Mouse (Mus musculus) limb, embryonic 13.5 days (tissue): ENCODE data around the gene Mettl23. TPM values are rescaled to one million over a fixed set of nuclear protein-coding genes. Genes with fewer than 3 reads are reported as not detected.
A peak's percentile ranks its signal among the peaks of the same experiment; 100 is the strongest.
"Not testable (repeated sequence)": the region's sequence is repeated elsewhere in the genome, so short reads cannot be mapped to it uniquely, and the experiment has no call there.

Experiments
- ATAC-seq: fragments of 200-750 bp; cut with Nextera tagmentation; 2 replicates; pipeline ENCODE4 v1.8.0; 2017; ENCODE audit warnings: low read depth, moderate number of reproducible peaks, moderate TSS enrichment; ENCODE audit not compliant: low FRiP score
- H3K27ac ChIP-seq: fragments of 300-500 bp; sonication (generic); 2 replicates; pipeline ENCODE4 v1.5.1; 2015; ENCODE audit warnings: inconsistent platforms, mild to moderate bottlenecking, moderate library complexity
- H3K27me3 ChIP-seq: fragments of 300-500 bp; sonication (generic); 2 replicates; pipeline ENCODE4 v1.6.1; 2015; ENCODE audit warnings: mild to moderate bottlenecking, inconsistent platforms
- H3K36me3 ChIP-seq: fragments of 300-500 bp; sonication (generic); 2 replicates; pipeline ENCODE4 v1.6.1; 2015; ENCODE audit warnings: inconsistent platforms, mild to moderate bottlenecking, moderate library complexity
- H3K4me1 ChIP-seq: fragments of 300-500 bp; sonication (generic); 2 replicates; pipeline ENCODE4 v1.6.1; 2015; ENCODE audit warnings: inconsistent platforms
- H3K4me2 ChIP-seq: fragments of 300-500 bp; sonication (generic); replicated peaks from 2 replicates; pipeline ENCODE4 v1.6.1; 2015; ENCODE audit warnings: inconsistent platforms, mild to moderate bottlenecking, moderate library complexity
- H3K4me3 ChIP-seq: fragments of 300-500 bp; sonication (generic); 2 replicates; pipeline ENCODE4 v1.5.1; 2015; ENCODE audit warnings: moderate library complexity, mild to moderate bottlenecking, inconsistent platforms
- H3K9ac ChIP-seq: fragments of 300-500 bp; sonication (generic); 2 replicates; pipeline ENCODE4 v1.6.1; 2015; ENCODE audit warnings: mild to moderate bottlenecking, inconsistent platforms
- H3K9me3 ChIP-seq: fragments of 300-500 bp; sonication (generic); 2 replicates; pipeline ENCODE4 v1.6.1; 2016; ENCODE audit warnings: inconsistent platforms
- WGBS: fragments of 180-500 bp; shearing (Covaris S2); methylation state at CpG from one replicate; pipeline ENCODE4 v1.1.7; 2015; 5-methylcytosine and 5-hydroxymethylcytosine counted together
- polyA plus RNA-seq: library from polyadenylated mRNA; unstranded; fragments of >200 nt; fragmentation: Nextera tagmentation; extraction: Ambion mirVana; gene quantifications from 2 replicates; pipeline ENCODE4 v1.2.1, GENCODE M21; 2015

Mettl23 gene
- polyA plus RNA-seq, 1 experiment from 2014 or later = 72.2 TPM

DNA sequence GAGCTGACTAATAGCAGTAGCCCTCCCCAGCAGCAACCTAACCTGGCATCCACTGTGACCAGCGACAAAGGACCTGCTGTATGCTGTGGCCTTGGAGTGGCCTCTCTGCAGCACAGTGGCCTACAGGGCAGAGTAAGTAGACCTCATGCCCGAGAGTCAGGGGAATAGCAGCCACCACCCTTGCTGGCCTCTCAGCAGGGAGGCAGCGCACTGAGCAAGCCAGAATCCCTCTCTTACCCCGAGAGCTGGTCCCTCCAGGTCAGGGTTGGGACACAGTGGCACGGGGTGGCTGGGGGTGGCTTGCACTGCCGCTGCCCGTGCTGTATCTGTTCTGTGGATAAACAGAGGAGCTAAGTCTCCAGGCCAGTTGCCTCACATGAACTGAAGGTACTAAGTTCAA is 3.5 kb upstream of the Mettl23 start:
- Histone ChIP-seq H3K9me3 (no peaks in the 10 kb centered on the region), H3K4me1 (peaks cover 35% of the 10 kb centered on the region), H3K4me3 (no peak overlapping the region; the same call in 1 of the 2 replicates), H3K9ac (peak overlapping the region; percentile 13; the same call in 1 of the 2 replicates), H3K27ac (no peak overlapping the region), H3K4me2 (peak overlapping the region; percentile 90), H3K36me3 (peaks cover 66% of the 10 kb centered on the region), H3K27me3 (no peaks in the 10 kb centered on the region)
- 78% methylated on average over 7 of the region's 7 CpGs for WGBS
- ATAC-seq = no peak

- Histone ChIP-seq H3K27ac (no peak overlapping the region), H3K4me3 (peak overlapping the region; percentile 83), H3K36me3 (peaks cover 55% of the 10 kb centered on the region), H3K9me3 (no peaks in the 10 kb centered on the region), H3K4me2 (peak overlapping the region; percentile 90), H3K27me3 (no peaks in the 10 kb centered on the region), H3K9ac (peak overlapping the region; percentile 90), H3K4me1 (peaks cover 39% of the 10 kb centered on the region)
- 85% methylated on average over 4 of the region's 4 CpGs for WGBS
- no peak for ATAC-seq
These were observed 2.3 kb upstream of the Mettl23 start for GRCm38 (mm10) chr11:116840748-116841147.

DNA sequence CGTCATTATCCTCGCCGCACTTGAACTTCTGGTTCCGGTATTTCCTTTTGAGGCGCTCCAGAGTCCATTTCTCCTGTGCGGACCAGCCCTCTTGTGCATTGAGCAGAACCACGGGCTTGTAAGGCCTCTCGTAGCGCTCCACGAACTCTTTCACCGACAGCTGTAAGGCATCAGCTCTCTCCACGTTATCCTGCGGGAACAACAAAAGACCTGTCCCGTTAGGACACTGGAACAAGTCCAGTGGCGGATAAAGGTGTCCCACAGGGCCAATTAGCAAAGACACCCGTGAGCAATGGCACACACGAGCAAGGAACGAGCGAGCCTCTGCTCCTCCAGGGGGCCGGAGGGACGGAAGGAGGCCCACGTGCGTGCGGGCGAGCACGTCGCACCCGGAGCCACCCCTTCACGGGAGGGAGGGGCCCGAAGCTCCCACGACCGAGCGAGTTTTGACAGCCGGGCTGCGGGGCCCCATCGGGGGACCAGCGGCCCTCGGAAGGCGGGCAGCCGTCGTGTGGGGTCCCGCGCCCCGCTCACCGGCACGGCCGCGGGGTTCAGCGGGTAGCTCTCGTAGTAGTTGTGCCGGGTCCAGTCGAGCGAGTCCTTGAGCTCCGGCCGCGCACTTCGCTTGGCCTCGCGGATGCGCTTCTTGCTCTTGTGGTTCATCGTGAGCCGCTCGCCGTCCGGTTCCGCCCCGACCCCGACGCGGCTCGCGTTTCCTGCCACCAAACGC is 382 bp upstream of the Mettl23 start:
- Histone ChIP-seq H3K9ac (peak overlapping the region; percentile 90), H3K27ac (peak overlapping the region; percentile 98), H3K36me3 (peaks cover 44% of the 10 kb centered on the region), H3K4me2 (peak overlapping the region; percentile 90), H3K4me3 (peak overlapping the region; percentile 83), H3K9me3 (no peaks in the 10 kb centered on the region), H3K27me3 (no peaks in the 10 kb centered on the region), H3K4me1 (peaks cover 39% of the 10 kb centered on the region)
- WGBS = under 1% methylated on average over 59 of the region's 73 CpGs
- peak; percentile 69 for ATAC-seq

GRCm38 (mm10) chr11:116846593-116847181 is 3.6 kb downstream of the Mettl23 start:
- Histone ChIP-seq H3K4me3 (no peak overlapping the region), H3K27ac (no peak overlapping the region), H3K36me3 (peaks cover 44% of the 10 kb centered on the region), H3K27me3 (no peaks in the 10 kb centered on the region), H3K4me2 (no peak overlapping the region), H3K9ac (0 out of 2 replicates have a peak overlapping the region, but pooled peaks have one; percentile 15), H3K9me3 (no peaks in the 10 kb centered on the region), H3K4me1 (peaks cover 24% of the 10 kb centered on the region)
- 86% methylated on average over 4 of the region's 4 CpGs for WGBS
- no peak for ATAC-seq

DNA sequence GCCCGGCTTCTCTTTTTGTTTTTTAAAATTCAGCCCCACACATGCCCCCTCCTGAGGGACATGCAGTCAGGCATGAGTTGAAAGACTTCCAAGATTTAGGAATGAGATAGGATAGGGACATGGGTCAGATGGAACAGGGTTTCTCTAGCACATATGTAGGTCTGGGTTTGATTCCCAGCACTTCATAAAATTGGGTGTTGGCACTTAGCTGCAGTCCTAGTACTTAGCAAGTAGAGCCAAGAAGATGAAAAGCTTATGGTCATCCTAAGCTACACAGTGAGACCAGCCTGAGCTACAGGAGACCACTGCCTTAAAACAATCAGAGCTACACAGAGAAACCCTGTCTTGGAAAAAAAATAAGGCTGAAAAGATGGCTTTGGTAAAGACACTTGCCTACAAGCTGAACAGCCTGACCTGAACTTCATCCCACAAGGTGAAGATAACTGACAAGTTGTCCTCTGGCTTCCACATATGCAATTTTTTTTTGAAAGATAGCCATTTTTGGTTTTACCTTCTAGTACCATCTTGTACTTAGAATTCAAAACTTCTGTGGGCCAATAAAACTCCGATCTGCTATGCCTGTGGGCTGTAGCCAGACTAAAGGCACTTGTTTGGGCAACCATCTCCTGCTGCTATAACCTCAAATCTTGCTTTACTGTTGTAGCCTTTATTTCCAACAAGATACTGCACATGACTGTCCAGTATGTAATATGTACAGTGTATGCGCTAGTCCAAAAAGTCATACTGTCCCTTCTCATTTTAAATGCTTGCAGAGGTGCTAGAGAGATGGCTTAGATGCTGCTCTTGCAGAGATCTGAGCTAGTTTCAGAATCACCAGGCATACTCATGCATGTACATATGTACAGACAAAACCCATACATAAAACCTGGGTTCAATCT is 4.4 kb downstream of the Mettl23 start:
- WGBS = 84% methylated on average over 3 of the region's 3 CpGs
- Histone ChIP-seq H3K4me3 (no peak overlapping the region), H3K4me1 (peaks cover 23% of the 10 kb centered on the region), H3K9ac (no peak overlapping the region), H3K4me2 (no peak overlapping the region), H3K27ac (no peak overlapping the region), H3K36me3 (peaks cover 47% of the 10 kb centered on the region), H3K9me3 (no peaks in the 10 kb centered on the region), H3K27me3 (no peaks in the 10 kb centered on the region)
- no peak for ATAC-seq

GRCm38 (mm10) chr11:116848086-116848876 is 5.2 kb downstream of the Mettl23 start:
- H3K9ac ChIP-seq = no peak overlapping the region
- H3K27me3 ChIP-seq = no peaks in the 10 kb centered on the region
- WGBS = 80% methylated on average over 5 of the region's 5 CpGs
- no peak for ATAC-seq
- peaks cover 23% of the 10 kb centered on the region for H3K4me1 ChIP-seq
- H3K9me3 ChIP-seq = no peaks in the 10 kb centered on the region
- H3K27ac ChIP-seq = no peak overlapping the region
- no peak overlapping the region for H3K4me3 ChIP-seq
- peaks cover 47% of the 10 kb centered on the region for H3K36me3 ChIP-seq
- no peak overlapping the region for H3K4me2 ChIP-seq

DNA sequence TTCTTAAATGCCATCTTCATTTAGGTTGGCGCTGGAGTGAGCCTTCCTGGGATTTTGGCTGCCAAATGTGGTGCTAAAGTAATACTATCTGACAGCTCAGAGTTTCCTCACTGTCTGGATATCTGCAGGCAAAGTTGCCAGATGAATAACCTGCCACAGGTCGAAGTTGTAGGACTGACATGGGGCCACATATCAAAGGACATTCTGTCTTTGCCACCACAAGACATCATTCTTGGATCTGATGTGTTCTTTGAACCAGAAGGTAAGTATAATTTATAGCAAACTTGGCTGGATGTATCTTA is 5.8 kb downstream of the Mettl23 start:
- H3K4me1 ChIP-seq = peaks cover 23% of the 10 kb centered on the region
- H3K9me3 ChIP-seq, H3K27me3 ChIP-seq, H3K4me2 ChIP-seq, H3K9ac ChIP-seq, H3K4me3 ChIP-seq, ATAC-seq, H3K27ac ChIP-seq: not testable (repeated sequence)
- WGBS = 80% methylated on average over 2 of the region's 2 CpGs
- H3K36me3 ChIP-seq = peaks cover 47% of the 10 kb centered on the region

DNA sequence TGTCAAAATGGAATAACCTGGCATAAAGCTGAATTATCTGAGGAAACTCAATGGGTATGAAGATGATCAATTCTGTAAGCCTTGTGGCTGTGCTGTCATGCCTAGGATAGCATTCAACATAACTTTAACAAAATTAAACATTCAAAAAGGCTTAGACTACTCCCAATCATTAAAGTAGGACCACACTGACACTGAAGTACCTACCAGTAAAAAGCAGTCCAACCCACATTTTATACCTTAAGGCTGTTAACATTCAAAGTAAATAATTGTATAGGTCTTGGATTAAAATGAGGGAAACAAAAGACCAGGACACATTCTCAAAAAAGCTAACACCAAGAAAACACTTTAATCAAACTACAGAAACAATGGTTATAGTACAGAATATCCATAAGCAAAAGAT is 6.5 kb downstream of the Mettl23 start:
- H3K9ac ChIP-seq = no peak overlapping the region
- no peaks in the 10 kb centered on the region for H3K27me3 ChIP-seq
- H3K9me3 ChIP-seq = no peaks in the 10 kb centered on the region
- no peak overlapping the region for H3K4me3 ChIP-seq
- no peak overlapping the region for H3K4me2 ChIP-seq
- H3K27ac ChIP-seq = no peak overlapping the region
- ATAC-seq = no peak
- H3K36me3 ChIP-seq = peaks cover 47% of the 10 kb centered on the region
- peaks cover 21% of the 10 kb centered on the region for H3K4me1 ChIP-seq

DNA sequence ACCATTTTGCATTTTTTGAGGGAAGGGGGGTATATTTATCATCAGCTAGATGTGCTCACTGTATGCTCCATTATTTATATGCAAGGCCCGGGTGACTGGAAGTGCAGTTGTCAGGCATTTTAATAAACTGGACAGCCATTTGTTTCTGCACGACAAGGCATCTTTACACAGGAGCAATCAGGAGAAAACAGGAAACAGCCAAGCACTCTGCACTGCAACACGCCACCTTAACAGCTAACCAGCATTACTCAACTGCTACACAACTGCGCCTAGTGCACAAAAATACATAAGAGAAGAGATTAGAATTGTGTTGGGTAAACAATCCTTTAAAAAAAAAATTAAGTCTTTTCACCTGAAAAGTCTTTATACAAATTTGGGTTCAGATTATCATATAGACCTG is 7.0 kb downstream of the Mettl23 start:
- Histone ChIP-seq H3K27me3 (no peaks in the 10 kb centered on the region), H3K36me3 (peaks cover 47% of the 10 kb centered on the region), H3K9ac (no peak overlapping the region; the same call in 1 of the 2 replicates), H3K9me3 (no peaks in the 10 kb centered on the region), H3K4me1 (peaks cover 22% of the 10 kb centered on the region), H3K4me2 (peak overlapping the region; percentile 86), H3K4me3 (peak overlapping the region; percentile 94), H3K27ac (no peak overlapping the region)
- 50% methylated on average over 4 of the region's 4 CpGs for WGBS
- no peak for ATAC-seq

DNA sequence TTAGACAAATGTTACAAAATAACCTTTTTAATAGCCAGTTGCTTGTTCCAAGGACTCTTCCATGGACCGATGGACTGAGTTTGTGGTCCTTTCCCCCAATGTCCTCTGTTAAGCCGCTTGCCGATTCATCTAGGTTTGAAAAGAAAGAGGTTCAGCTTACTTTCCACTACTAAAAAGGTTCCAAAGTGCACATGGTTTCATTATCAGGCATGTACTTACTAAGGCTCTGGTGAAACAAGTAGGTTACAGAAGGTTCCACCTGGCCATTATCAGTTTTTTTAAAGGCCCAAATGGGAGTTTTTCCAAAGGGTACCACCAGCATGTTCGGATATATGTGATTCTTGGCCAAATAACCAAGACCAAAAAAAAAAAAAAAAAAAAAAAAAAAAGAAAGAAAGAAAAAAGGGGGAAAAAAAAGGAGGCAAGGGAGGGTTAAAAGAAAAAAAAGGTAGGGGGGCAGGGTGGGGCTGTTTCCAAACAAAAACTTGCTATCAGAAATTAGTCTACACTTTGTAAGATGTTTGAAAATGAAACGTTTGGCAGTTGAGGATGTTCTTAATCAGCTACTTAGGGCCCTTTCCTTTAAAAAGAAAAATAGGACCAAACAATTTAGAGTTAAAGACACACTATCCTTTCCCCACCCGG is 7.9 kb downstream of the Mettl23 start:
- WGBS = 35% methylated on average over 6 of the region's 6 CpGs
- peak overlapping the region; percentile 93 for H3K9ac ChIP-seq
- no peak overlapping the region for H3K27ac ChIP-seq
- H3K36me3 ChIP-seq = peaks cover 46% of the 10 kb centered on the region
- H3K27me3 ChIP-seq = no peaks in the 10 kb centered on the region
- H3K4me3 ChIP-seq = peak overlapping the region; percentile 94
- H3K4me1 ChIP-seq = peaks cover 23% of the 10 kb centered on the region
- peak overlapping the region; percentile 86 for H3K4me2 ChIP-seq
- no peak for ATAC-seq
- H3K9me3 ChIP-seq = no peaks in the 10 kb centered on the region

- peaks cover 45% of the 10 kb centered on the region for H3K36me3 ChIP-seq
- H3K4me2 ChIP-seq = peak overlapping the region; percentile 86
- H3K9ac ChIP-seq = peak overlapping the region; percentile 93
- H3K4me1 ChIP-seq = peaks cover 23% of the 10 kb centered on the region
- no peaks in the 10 kb centered on the region for H3K9me3 ChIP-seq
- ATAC-seq = no peak
- no peaks in the 10 kb centered on the region for H3K27me3 ChIP-seq
- WGBS = 1% methylated on average over 29 of the region's 29 CpGs
- peak overlapping the region; percentile 94 for H3K4me3 ChIP-seq
- H3K27ac ChIP-seq = peak overlapping the region; percentile 98
These were observed 8.7 kb downstream of the Mettl23 start for GRCm38 (mm10) chr11:116851576-116852290.
